Mouse (Mus musculus) G1E (cell line): ENCODE data around the gene Rbm4.

Experiments
- CTCF ChIP-seq: IDR thresholded peaks from 2 replicates; pipeline ENCODE4 v1.5.1; 2012; ENCODE audit warnings: low read depth, low read length, inconsistent platforms, mixed read lengths
- GATA1 ChIP-seq: IDR thresholded peaks from 2 replicates; pipeline ENCODE4 v1.6.1; 2012; ENCODE audit warnings: borderline replicate concordance, low read length, inconsistent platforms, mixed read lengths
- POLR2AphosphoS5 ChIP-seq: IDR thresholded peaks from 2 replicates; pipeline ENCODE4 v1.6.1; 2012; ENCODE audit warnings: low read depth, low read length, inconsistent platforms; ENCODE audit not compliant: insufficient replicate concordance

DNA sequence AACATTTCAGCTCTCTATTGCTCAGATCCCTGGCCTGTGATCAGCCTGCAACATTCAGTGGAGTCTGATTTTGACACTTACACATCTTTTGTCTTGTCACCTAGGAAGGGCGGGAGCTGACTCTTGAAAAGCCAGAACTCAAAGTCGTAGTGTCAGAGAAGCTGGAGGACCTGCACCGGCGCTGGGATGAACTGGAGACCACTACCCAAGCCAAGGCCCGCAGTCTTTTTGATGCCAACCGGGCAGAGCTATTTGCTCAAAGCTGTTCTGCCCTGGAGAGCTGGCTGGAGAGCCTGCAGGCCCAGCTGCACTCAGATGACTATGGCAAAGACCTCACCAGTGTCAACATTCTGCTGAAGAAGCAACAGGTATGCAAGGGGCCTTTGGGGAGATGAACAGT is 51.5 kb downstream of the Rbm4 start:
- TF ChIP-seq CTCF (no peak), POLR2AphosphoS5 (no peak), GATA1 (no peak)
